Mouse (Mus musculus): ENCODE results near the gene Lhfp. TPM values are rescaled to one million over a fixed set of nuclear protein-coding genes. Genes with fewer than 3 reads are reported as not detected.
A peak's percentile ranks its signal among the peaks of the same experiment; 100 is the strongest.
"Not testable (repeated sequence)": the region's sequence is repeated elsewhere in the genome, so short reads cannot be mapped to it uniquely, and the experiment has no call there.

The Lhfp gene
- total RNA-seq, 2 experiments from 2014 or later: not detected

GRCm38 (mm10) chr3:53247102-53247501, 205.8 kb downstream of the Lhfp start:
- peak; percentile 37; the same call in 1 of the 2 replicates for ATAC-seq (replicated peaks; ENCODE audit: poor library complexity, severe bottlenecking)

- no peak for ATAC-seq (replicated peaks; ENCODE audit: poor library complexity, severe bottlenecking)
These were observed 207.0 kb downstream of the Lhfp start for GRCm38 (mm10) chr3:53248158-53248874.

GRCm38 (mm10) chr3:53252556-53252955, 211.2 kb downstream of the Lhfp start:
- ATAC-seq (replicated peaks; ENCODE audit: poor library complexity, severe bottlenecking): no peak

GRCm38 (mm10) chr3:53253223-53253832, 212.0 kb downstream of the Lhfp start:
- ATAC-seq (replicated peaks; ENCODE audit: poor library complexity, severe bottlenecking): no peak

- no peak for ATAC-seq (replicated peaks; ENCODE audit: poor library complexity, severe bottlenecking)
These were observed 217.4 kb downstream of the Lhfp start for GRCm38 (mm10) chr3:53258657-53259158.

- no peak for ATAC-seq (replicated peaks; ENCODE audit: poor library complexity, severe bottlenecking)
These were observed 224.8 kb downstream of the Lhfp start for GRCm38 (mm10) chr3:53266116-53266515.

GRCm38 (mm10) chr3:53267046-53267445, 225.7 kb downstream of the Lhfp start:
- ATAC-seq (replicated peaks; ENCODE audit: poor library complexity, severe bottlenecking): no peak

- no peak for ATAC-seq (replicated peaks; ENCODE audit: poor library complexity, severe bottlenecking)
These were observed 231.9 kb downstream of the Lhfp start for GRCm38 (mm10) chr3:53273220-53273619.

- ATAC-seq (replicated peaks; ENCODE audit: poor library complexity, severe bottlenecking): no peak
These were observed 236.7 kb downstream of the Lhfp start for GRCm38 (mm10) chr3:53277993-53278392.

- ATAC-seq (replicated peaks; ENCODE audit: poor library complexity, severe bottlenecking): not testable (repeated sequence)
These were observed 240.7 kb downstream of the Lhfp start for GRCm38 (mm10) chr3:53282005-53282404.

- no peak for ATAC-seq (replicated peaks; ENCODE audit: poor library complexity, severe bottlenecking)
These were observed 242.7 kb downstream of the Lhfp start for GRCm38 (mm10) chr3:53284023-53284422.

- peak; percentile 25; the same call in 1 of the 2 replicates for ATAC-seq (replicated peaks; ENCODE audit: poor library complexity, severe bottlenecking)
These were observed 243.3 kb downstream of the Lhfp start for GRCm38 (mm10) chr3:53284471-53285177.

GRCm38 (mm10) chr3:53288662-53289061, 247.3 kb downstream of the Lhfp start:
- ATAC-seq (replicated peaks; ENCODE audit: poor library complexity, severe bottlenecking): no peak

- no peak for ATAC-seq (replicated peaks; ENCODE audit: poor library complexity, severe bottlenecking)
These were observed 248.4 kb downstream of the Lhfp start for GRCm38 (mm10) chr3:53289589-53290219.

- ATAC-seq (replicated peaks; ENCODE audit: poor library complexity, severe bottlenecking): no peak
These were observed 249.9 kb downstream of the Lhfp start for GRCm38 (mm10) chr3:53291185-53291584.

- no peak for ATAC-seq (replicated peaks; ENCODE audit: poor library complexity, severe bottlenecking)
These were observed 250.6 kb downstream of the Lhfp start for GRCm38 (mm10) chr3:53291945-53292344.

- ATAC-seq (replicated peaks; ENCODE audit: poor library complexity, severe bottlenecking): no peak
These were observed 251.1 kb downstream of the Lhfp start for GRCm38 (mm10) chr3:53292474-53292873.

- ATAC-seq (replicated peaks; ENCODE audit: poor library complexity, severe bottlenecking): no peak
These were observed 251.7 kb downstream of the Lhfp start for GRCm38 (mm10) chr3:53292979-53293378.

- no peak for ATAC-seq (replicated peaks; ENCODE audit: poor library complexity, severe bottlenecking)
These were observed 252.6 kb downstream of the Lhfp start for GRCm38 (mm10) chr3:53293901-53294433.

- ATAC-seq (replicated peaks; ENCODE audit: poor library complexity, severe bottlenecking): no peak
These were observed 253.5 kb downstream of the Lhfp start for GRCm38 (mm10) chr3:53294855-53295254.
